Mouse (Mus musculus) myocyte (in vitro differentiated cells): ENCODE results near the gene Ptprt. TPM values are rescaled to one million over a fixed set of nuclear protein-coding genes. Genes with fewer than 3 reads are reported as not detected.

ENCODE experiments used
- H3K27me3 ChIP-seq: one replicate; pipeline ENCODE4 v1.6.1; 2011; ENCODE audit not compliant: control insufficient read depth, insufficient read depth, insufficient read length
- H3K36me3 ChIP-seq: one replicate; pipeline ENCODE4 v1.6.1; 2011; ENCODE audit not compliant: control insufficient read depth, insufficient read depth
- H3K4me2 ChIP-seq: one replicate; pipeline ENCODE4 v1.6.1; 2011; ENCODE audit warnings: low read depth, control low read depth
- H3K4me3 ChIP-seq: one replicate; pipeline ENCODE4 v1.5.1; 2011; ENCODE audit warnings: mild to moderate bottlenecking, control low read depth, moderate library complexity
- H3K79me2 ChIP-seq: one replicate; pipeline ENCODE4 v1.6.1; 2011; ENCODE audit not compliant: control insufficient read depth, insufficient read depth
- H3ac ChIP-seq: one replicate; pipeline ENCODE4 v1.6.1; 2011; ENCODE audit not compliant: control insufficient read depth, insufficient read length
- CEBPB ChIP-seq: IDR thresholded peaks from 2 replicates; pipeline ENCODE4 v1.6.1; 2011; ENCODE audit warnings: mild to moderate bottlenecking, moderate library complexity; ENCODE audit not compliant: poor library complexity, insufficient read depth, severe bottlenecking
- E2F4 ChIP-seq: IDR thresholded peaks from one replicate; pipeline ENCODE4 v1.6.1; 2011; ENCODE audit warnings: mild to moderate bottlenecking, control low read depth, moderate library complexity; ENCODE audit not compliant: insufficient read depth
- MAX ChIP-seq: IDR thresholded peaks from one replicate; pipeline ENCODE4 v1.6.1; 2011; ENCODE audit warnings: low read depth, mild to moderate bottlenecking, control low read depth
- MYOD1 ChIP-seq, 3 experiments: IDR thresholded peaks; one replicate each; pipeline ENCODE4 v1.6.1; 2011; ENCODE audit warnings: control low read depth in 2 of 3, low read depth in 2 of 3, mild to moderate bottlenecking in 2 of 3, moderate library complexity in 1 of 3; ENCODE audit not compliant: insufficient read length in 2 of 3, control insufficient read depth in 1 of 3
- MYOG ChIP-seq, 3 experiments: IDR thresholded peaks; one replicate each; pipeline ENCODE4 v1.6.1; 2011; ENCODE audit warnings: control low read depth in 2 of 3, low read depth in 2 of 3, mild to moderate bottlenecking in 2 of 3; ENCODE audit not compliant: insufficient read length in 2 of 3, control insufficient read depth in 1 of 3, insufficient read depth in 1 of 3
- POLR2A ChIP-seq: IDR thresholded peaks from one replicate; pipeline ENCODE4 v1.6.1; 2011; ENCODE audit warnings: low read depth, mild to moderate bottlenecking, control low read depth, moderate library complexity; ENCODE audit not compliant: insufficient read length
- POLR2AphosphoS2 ChIP-seq: IDR thresholded peaks from one replicate; pipeline ENCODE4 v1.6.1; 2011; ENCODE audit warnings: low read depth, control low read depth; ENCODE audit not compliant: insufficient read length
- REST ChIP-seq: IDR thresholded peaks from one replicate; pipeline ENCODE4 v1.6.1; 2011; ENCODE audit warnings: mild to moderate bottlenecking, control low read depth, moderate library complexity; ENCODE audit not compliant: insufficient read depth, insufficient read length
- SRF ChIP-seq: IDR thresholded peaks from one replicate; pipeline ENCODE4 v1.6.1; 2011; ENCODE audit warnings: low read depth; ENCODE audit not compliant: control insufficient read depth, insufficient read length
- TCF12 ChIP-seq: IDR thresholded peaks from one replicate; pipeline ENCODE4 v1.6.1; 2011; ENCODE audit warnings: mild to moderate bottlenecking, control low read depth; ENCODE audit not compliant: poor library complexity, insufficient read depth, severe bottlenecking
- TCF3 ChIP-seq: IDR thresholded peaks from one replicate; pipeline ENCODE4 v1.6.1; 2011; ENCODE audit warnings: low read depth, control low read depth; ENCODE audit not compliant: insufficient read length
- USF1 ChIP-seq: IDR thresholded peaks from one replicate; pipeline ENCODE4 v1.6.1; 2011; ENCODE audit warnings: low read depth, mild to moderate bottlenecking, control low read depth, moderate library complexity
- polyA plus RNA-seq: library from polyadenylated mRNA; unstranded; fragments of >200 nt; fragmentation: generic; extraction: Trizol; gene quantifications from one replicate; pipeline ENCODE4 v1.2.1, GENCODE M21; 2012; ENCODE audit warnings: missing spikeins

Gene Ptprt
- polyA plus RNA-seq, 1 experiment = 0.08 TPM

DNA sequence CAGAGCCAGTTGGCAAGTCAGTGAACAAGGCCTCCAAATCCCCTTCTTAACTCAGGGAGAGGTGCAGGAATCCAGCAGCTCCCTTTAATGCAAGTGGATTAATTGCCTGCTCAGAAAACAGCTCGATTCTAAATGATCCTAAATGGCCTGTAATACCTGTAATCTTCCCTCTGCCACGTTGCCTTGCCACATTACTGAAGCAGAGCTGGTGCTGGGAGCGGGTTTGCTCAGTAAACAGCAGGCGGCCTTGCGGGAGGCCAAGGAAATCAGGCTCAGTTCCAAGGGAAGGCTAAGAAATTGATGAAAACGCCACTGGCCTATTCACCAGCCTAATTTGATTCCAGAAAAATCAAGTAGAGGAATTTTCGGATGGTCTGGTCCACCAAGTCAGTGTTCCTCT, 659.9 kb downstream of the Ptprt start:
- no peak for TF ChIP-seq POLR2A
- no peak for TF ChIP-seq CEBPB
- TF ChIP-seq SRF = no peak
- TF ChIP-seq MYOD1 (IDR thresholded peaks at IDR 0.05; ENCODE audit: control insufficient read depth in 1 of 3, insufficient read length in 2 of 3, low read depth in 2 of 3) = no peak
- TF ChIP-seq TCF3 = no peak
- TF ChIP-seq TCF12 = no peak
- no peaks in the 10 kb centered on the region for H3K36me3 ChIP-seq
- H3K4me3 ChIP-seq = no peak overlapping the region
- H3K79me2 ChIP-seq = no peaks in the 10 kb centered on the region
- H3ac ChIP-seq = no peak overlapping the region
- H3K4me2 ChIP-seq = no peak overlapping the region
- H3K27me3 ChIP-seq = no peaks in the 10 kb centered on the region

DNA sequence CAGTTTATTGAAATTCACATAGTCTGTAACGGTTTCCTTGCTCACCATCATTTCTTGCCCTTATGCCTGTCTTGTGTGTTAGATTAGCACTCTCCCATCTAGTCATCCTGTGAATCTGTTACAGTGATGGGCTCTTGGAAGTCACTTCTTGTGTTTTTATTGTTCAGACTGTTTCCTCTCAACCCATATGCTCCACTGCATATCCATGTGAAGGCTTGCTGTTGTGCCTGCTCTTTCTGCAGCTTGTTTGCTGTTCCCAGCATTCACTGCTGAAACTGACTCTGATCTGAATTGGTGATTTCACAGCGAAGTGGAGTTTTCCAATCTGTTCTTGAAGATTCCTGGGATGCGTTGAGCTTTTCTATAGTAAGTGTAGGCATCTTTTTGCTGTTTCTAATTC, 678.6 kb downstream of the Ptprt start:
- Histone ChIP-seq H3K79me2 (no peaks in the 10 kb centered on the region), H3K4me2 (no peak overlapping the region), H3K4me3 (no peak overlapping the region), H3ac (no peak overlapping the region), H3K36me3 (no peaks in the 10 kb centered on the region), H3K27me3 (no peaks in the 10 kb centered on the region)
- TF ChIP-seq MYOD1 (IDR thresholded peaks at IDR 0.05; ENCODE audit: control insufficient read depth in 1 of 3, insufficient read length in 2 of 3, low read depth in 2 of 3) (no peak), CEBPB (no peak), POLR2A (no peak), TCF3 (no peak)

DNA sequence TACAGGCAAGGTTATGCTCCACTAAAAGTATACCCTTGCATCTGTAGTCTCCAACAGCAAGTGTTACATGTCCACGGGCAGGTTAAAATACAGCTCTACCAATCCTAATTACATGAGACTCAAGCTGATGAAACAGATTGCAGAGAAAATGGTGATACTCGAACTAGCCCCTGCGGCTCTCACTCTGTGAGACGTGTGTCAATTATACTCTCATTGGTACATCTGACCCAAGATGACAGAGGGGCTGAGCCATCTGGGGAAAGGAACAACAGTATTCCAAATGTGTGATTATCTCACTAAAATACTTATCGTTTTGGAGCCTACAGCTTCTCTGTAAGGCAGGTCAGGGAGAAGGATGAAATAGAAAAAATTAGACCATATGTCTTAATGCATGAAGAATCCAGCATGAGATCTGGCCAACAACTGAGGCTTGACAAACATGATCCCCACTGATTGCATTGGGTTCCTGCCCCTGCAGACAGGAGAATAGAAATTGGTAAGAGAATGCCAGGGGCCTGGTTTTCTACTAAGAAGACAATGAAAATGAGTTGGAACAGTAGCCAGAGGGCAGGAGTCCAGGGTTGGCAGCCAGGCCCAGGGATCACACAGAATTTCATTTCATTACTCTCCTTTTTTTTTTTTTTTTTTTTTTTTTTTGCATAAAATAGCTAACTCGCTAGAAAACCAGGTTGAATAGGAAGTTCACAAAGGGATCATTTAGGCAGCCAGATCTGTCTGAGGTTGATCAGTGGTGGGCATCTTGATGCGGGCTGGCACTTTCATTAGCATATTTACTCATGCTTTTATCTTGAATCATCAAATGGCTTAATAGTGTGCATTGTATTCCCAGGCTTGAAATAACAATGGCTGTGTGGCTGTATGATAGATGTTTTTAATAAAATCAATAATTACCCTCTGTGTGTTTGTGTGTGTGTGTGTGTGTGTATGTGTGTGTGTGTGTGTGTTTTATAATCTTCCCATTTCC, 699.5 kb downstream of the Ptprt start:
- Histone ChIP-seq H3K4me2 (no peak overlapping the region), H3K4me3 (no peak overlapping the region), H3ac (no peak overlapping the region), H3K27me3 (no peaks in the 10 kb centered on the region), H3K79me2 (no peaks in the 10 kb centered on the region), H3K36me3 (no peaks in the 10 kb centered on the region)
- no peak for TF ChIP-seq POLR2AphosphoS2
- no peak for TF ChIP-seq MAX
- no peak for TF ChIP-seq POLR2A
- no peak for TF ChIP-seq USF1
- TF ChIP-seq TCF3 = no peak
- no peak for TF ChIP-seq REST
- no peak for TF ChIP-seq CEBPB
- no peak for TF ChIP-seq MYOG (IDR thresholded peaks at IDR 0.05; ENCODE audit: control insufficient read depth in 1 of 3, insufficient read depth in 1 of 3, insufficient read length in 2 of 3, low read depth in 2 of 3)
- TF ChIP-seq TCF12 = no peak
- no peak for TF ChIP-seq E2F4
- no peak for TF ChIP-seq SRF
- no peak for TF ChIP-seq MYOD1 (IDR thresholded peaks at IDR 0.05; ENCODE audit: control insufficient read depth in 1 of 3, insufficient read length in 2 of 3, low read depth in 2 of 3)

DNA sequence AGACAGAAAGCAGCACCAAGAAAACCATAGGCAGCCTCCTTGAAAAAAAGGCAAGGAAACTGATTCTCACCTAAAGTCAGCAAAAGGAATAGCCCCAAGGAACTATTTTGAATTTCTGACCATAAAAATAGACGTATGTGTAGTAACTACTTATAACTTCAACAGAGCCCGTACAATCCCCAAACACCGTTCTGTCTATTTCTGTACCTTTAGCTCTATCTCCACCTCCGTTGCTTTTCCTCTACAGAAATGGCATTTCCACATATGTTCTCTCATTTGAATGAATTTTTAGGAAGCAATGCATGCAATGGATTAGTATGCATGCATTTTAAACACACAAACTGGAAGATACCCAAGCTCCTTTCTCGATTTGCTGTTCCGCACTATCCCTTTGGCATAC, 715.5 kb downstream of the Ptprt start:
- Histone ChIP-seq H3K4me3 (no peak overlapping the region), H3K36me3 (no peaks in the 10 kb centered on the region), H3K27me3 (no peaks in the 10 kb centered on the region), H3K79me2 (no peaks in the 10 kb centered on the region), H3K4me2 (no peak overlapping the region), H3ac (no peak overlapping the region)
- no peak for TF ChIP-seq POLR2A

DNA sequence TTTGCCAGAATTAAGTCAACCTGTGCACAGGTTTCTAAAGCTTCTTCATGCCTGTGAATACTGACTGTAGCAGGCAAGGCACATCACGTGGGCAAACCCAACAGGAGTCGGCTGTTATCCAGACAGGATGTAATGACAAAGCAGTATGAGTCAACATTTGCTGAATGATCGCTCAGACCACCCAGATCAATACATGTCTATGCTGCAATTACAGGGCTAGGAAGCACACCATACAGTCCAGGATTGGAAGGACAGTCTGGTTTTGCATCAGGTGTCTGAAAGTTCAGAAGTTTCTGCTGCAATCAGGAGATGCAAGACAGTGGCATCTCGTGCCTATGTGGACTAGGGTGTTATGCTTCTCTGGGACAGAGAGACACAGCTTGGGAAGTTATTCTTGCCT, 716.3 kb downstream of the Ptprt start:
- Histone ChIP-seq H3K27me3 (no peaks in the 10 kb centered on the region), H3K36me3 (no peaks in the 10 kb centered on the region), H3K4me3 (no peak overlapping the region), H3K4me2 (no peak overlapping the region), H3ac (no peak overlapping the region), H3K79me2 (no peaks in the 10 kb centered on the region)
- no peak for TF ChIP-seq REST

DNA sequence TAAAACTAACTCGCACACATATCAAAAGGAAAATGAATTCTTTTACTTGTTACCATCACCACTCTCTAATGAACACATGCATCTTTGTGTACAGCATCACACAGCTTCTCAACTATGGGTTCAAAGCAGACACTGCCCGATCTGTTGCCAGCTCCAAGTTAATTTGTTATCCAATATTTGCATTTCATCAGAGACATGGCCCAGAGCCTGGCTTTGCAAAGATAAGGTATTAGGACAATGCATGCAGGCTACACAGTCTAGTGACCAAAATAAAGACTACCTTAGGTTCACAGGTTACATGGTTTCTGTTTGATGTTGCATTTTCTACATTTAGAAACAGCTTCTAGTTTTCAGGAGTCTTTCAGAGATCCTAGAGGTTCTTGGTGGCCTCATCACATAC, 719.0 kb downstream of the Ptprt start:
- H3K4me3 ChIP-seq = no peak overlapping the region
- TF ChIP-seq USF1 (no peak), REST (no peak), MYOD1 (IDR thresholded peaks at IDR 0.05; ENCODE audit: control insufficient read depth in 1 of 3, insufficient read length in 2 of 3, low read depth in 2 of 3) (no peak), MAX (no peak), E2F4 (no peak), TCF3 (no peak), TCF12 (no peak)
- no peak overlapping the region for H3ac ChIP-seq
- no peaks in the 10 kb centered on the region for H3K79me2 ChIP-seq
- no peaks in the 10 kb centered on the region for H3K36me3 ChIP-seq
- no peak overlapping the region for H3K4me2 ChIP-seq
- no peaks in the 10 kb centered on the region for H3K27me3 ChIP-seq
